Mouse (Mus musculus): ENCODE measurements around the gene Sln. TPM values are rescaled to one million over a fixed set of nuclear protein-coding genes. Genes with fewer than 3 reads are reported as not detected.

Gene Sln
- polyA plus RNA-seq, 1 experiment from 2014 or later: 12.8 TPM

DNA sequence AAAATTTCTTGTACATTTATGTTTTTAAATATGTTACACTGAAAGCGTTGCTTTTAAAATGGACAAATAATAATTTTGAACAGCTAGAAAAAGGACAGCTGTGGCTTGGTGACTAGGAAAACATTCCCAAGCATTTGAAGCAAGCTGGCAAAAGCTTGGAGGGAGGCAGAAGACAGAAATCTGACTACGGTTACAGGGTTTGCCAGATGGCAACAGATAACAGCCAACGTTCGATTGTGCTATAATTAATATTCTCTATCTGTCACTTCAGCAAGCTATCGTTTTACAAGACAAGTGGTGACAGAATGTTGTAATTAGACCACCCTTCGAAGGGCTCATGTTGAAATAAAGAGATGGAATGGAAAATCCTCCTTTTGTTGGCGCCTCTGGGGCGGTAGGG lies 1.4 kb upstream of the Sln start:
- H3K4me2 ChIP-seq: no peak overlapping the region

DNA sequence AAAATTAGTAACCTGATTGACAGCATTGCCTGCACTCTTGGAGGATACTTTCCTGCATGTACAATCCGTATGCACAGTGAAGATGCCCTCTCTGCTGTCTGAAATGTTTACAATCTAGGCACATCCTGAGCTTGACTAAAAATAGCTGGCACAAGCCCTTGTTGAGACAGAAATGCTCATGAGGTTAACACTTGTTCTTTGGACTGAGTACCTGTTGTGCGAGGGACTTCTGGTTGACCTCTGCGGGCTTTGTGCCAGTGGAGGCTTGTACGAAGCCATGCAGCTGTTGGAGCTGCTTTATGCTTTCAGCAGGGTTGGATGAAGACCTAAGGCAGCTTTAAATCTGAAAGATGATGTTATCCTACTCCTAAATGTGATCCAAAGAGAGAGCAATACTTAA lies 2.2 kb downstream of the Sln start:
- no peak overlapping the region for H3K4me2 ChIP-seq
- H3K4me3 ChIP-seq (replicated peaks): no peak overlapping the region
- H3K27me3 ChIP-seq: no peaks in the 10 kb centered on the region
- no peak for ATAC-seq (ENCODE audit: insufficient read depth)
- no peaks in the 10 kb centered on the region for H3K36me3 ChIP-seq (replicated peaks)
- WGBS (ENCODE audit: insufficient replicate concordance): 61% methylated on average over 4 of the region's 4 CpGs
- H3K4me1 ChIP-seq (replicated peaks): no peaks in the 10 kb centered on the region
- no peak overlapping the region for H3K9ac ChIP-seq
- no peaks in the 10 kb centered on the region for H3K9me3 ChIP-seq (replicated peaks)
- H3K27ac ChIP-seq (replicated peaks): no peak overlapping the region

More for the DNA sequence above, 1.4 kb upstream of the Sln start:
- H3K4me1 ChIP-seq (replicated peaks): no peaks in the 10 kb centered on the region
- H3K4me3 ChIP-seq (replicated peaks): no peak overlapping the region
- H3K27me3 ChIP-seq: no peaks in the 10 kb centered on the region
- no peaks in the 10 kb centered on the region for H3K36me3 ChIP-seq (replicated peaks)
- WGBS (ENCODE audit: insufficient replicate concordance): 61% methylated on average over 8 of the region's 8 CpGs
- no peak overlapping the region for H3K27ac ChIP-seq (replicated peaks)
- no peak overlapping the region for H3K9ac ChIP-seq
- no peaks in the 10 kb centered on the region for H3K9me3 ChIP-seq (replicated peaks)
- ATAC-seq (ENCODE audit: insufficient read depth): no peak

DNA sequence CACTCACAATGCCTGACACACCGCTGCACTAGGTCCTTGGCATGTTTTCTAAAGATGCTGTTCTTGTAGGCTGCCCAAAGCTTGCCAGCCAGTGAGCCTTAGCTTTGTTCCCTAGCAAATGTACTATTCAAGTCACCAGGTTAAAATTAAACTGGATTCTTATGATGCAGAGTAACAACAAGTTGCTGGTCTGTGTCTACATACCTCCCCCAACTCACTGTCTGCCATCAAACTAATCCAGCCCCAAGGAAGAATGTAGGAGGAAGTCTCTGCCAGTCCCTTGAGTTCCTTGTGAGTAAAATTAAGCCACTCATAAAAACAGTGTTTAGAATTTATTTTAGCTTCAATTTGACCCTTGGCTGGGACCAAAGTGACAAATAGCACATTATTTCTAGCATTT lies 3.7 kb downstream of the Sln start:
- no peaks in the 10 kb centered on the region for H3K27me3 ChIP-seq
- no peak overlapping the region for H3K9ac ChIP-seq
- no peaks in the 10 kb centered on the region for H3K36me3 ChIP-seq (replicated peaks)
- no peak for ATAC-seq (ENCODE audit: insufficient read depth)
- WGBS (ENCODE audit: insufficient replicate concordance): 47% methylated on average over 1 of the region's 1 CpGs
- no peak overlapping the region for H3K27ac ChIP-seq (replicated peaks)
- no peaks in the 10 kb centered on the region for H3K4me1 ChIP-seq (replicated peaks)
- no peaks in the 10 kb centered on the region for H3K9me3 ChIP-seq (replicated peaks)
- H3K4me3 ChIP-seq (replicated peaks): no peak overlapping the region
- no peak overlapping the region for H3K4me2 ChIP-seq

DNA sequence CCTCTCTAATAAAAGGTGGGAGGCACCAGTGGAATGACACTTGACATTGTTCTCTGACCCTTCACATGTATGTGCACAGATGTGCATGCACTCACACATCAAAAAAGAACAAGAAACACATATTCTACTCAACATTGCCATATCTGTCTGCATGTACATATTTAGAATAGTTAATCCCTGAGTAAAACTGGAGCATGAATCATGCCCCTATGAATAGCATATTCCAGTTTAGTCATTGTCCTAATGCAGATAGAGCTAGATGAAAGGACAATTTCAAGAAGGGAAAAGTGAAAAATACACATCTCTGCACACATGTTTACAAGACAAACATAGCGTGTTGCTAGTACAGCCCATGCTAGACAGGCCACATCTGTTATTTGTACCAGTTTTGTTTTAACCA lies 4.6 kb downstream of the Sln start:
- 64% methylated on average over 1 of the region's 1 CpGs for WGBS (ENCODE audit: insufficient replicate concordance)

DNA sequence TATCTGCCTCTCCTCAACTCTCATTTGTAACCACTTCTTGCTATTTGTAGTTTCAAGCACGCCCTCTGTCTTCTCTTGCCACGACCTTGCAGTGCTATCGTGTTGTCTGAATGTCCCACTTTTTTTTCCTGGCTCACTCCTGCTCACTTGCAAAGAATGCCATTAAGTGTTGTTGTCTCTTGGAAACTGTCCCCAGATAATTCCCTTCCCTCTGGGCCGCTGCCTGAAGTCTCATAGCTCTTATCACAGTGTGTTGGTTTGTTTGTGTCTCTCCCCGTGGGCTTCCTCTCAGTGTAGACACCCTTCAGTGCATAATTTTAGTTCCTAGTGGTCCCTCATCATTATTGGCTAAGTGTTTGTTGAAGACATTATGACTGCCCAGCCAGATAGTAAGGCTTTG lies 7.9 kb downstream of the Sln start:
- H3K4me2 ChIP-seq: no peak overlapping the region
- no peaks in the 10 kb centered on the region for H3K4me1 ChIP-seq (replicated peaks)
- no peaks in the 10 kb centered on the region for H3K36me3 ChIP-seq (replicated peaks)
- no peak overlapping the region for H3K4me3 ChIP-seq (replicated peaks)
- WGBS (ENCODE audit: insufficient replicate concordance): 41% methylated on average over 5 of the region's 5 CpGs
- H3K9ac ChIP-seq: no peak overlapping the region
- H3K27ac ChIP-seq (replicated peaks): no peak overlapping the region
- no peaks in the 10 kb centered on the region for H3K9me3 ChIP-seq (replicated peaks)
- H3K27me3 ChIP-seq: no peaks in the 10 kb centered on the region
- ATAC-seq (ENCODE audit: insufficient read depth): no peak

More for the DNA sequence above, 4.6 kb downstream of the Sln start:
- H3K27me3 ChIP-seq: no peaks in the 10 kb centered on the region
- no peaks in the 10 kb centered on the region for H3K4me1 ChIP-seq (replicated peaks)
- ATAC-seq (ENCODE audit: insufficient read depth): no peak
- no peak overlapping the region for H3K9ac ChIP-seq
- no peaks in the 10 kb centered on the region for H3K36me3 ChIP-seq (replicated peaks)
- no peak overlapping the region for H3K4me3 ChIP-seq (replicated peaks)
- H3K9me3 ChIP-seq (replicated peaks): no peaks in the 10 kb centered on the region
- H3K4me2 ChIP-seq: no peak overlapping the region
- no peak overlapping the region for H3K27ac ChIP-seq (replicated peaks)

DNA sequence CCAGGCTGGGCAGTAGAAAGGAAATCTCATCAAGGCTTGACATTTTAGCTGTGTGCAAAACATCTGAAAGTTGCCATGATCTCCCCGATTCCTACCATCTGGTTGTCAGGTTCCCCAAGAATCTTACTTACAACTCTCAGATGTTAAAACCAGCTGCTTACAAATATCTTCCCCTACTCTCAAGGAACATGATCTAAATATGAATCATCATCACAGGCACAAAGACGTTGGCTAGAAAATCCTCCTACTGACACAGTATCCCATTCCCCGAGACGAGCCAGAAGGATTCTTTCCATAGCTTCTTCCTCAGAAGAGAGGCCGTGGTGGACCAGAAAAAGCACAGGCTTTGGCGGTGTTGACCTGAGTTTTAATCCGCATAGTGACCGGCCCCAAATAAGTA lies 23.3 kb downstream of the Sln start:
- 71% methylated on average over 8 of the region's 8 CpGs for WGBS (ENCODE audit: insufficient replicate concordance)
- no peak overlapping the region for H3K4me3 ChIP-seq (replicated peaks)
- no peaks in the 10 kb centered on the region for H3K9me3 ChIP-seq (replicated peaks)
- no peaks in the 10 kb centered on the region for H3K27me3 ChIP-seq
- no peak overlapping the region for H3K9ac ChIP-seq
- no peak overlapping the region for H3K27ac ChIP-seq (replicated peaks)
- H3K4me2 ChIP-seq: no peak overlapping the region
- ATAC-seq (ENCODE audit: insufficient read depth): no peak
- H3K4me1 ChIP-seq (replicated peaks): no peaks in the 10 kb centered on the region
- no peaks in the 10 kb centered on the region for H3K36me3 ChIP-seq (replicated peaks)

DNA sequence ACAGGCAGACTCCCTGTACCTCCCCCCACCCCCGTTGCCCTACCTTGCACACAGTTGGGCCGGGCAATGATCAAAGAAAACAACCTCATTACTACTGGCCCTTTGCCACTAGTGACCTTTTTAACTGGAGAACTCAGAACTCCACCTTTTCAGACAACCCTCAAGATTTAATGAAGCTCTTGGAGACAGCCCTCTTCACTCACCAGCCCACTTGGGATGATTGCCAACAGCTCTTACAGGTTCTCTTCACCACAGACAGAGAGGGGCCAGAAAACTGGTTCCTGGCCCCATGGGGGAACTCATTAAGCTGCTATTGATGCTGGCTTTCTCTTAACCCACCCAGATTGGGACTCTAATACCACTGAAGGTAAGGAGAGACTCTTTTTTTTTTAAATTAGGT lies 27.5 kb downstream of the Sln start:
- Histone ChIP-seq H3K9me3 (replicated peaks) (no peaks in the 10 kb centered on the region), H3K4me2 (no peak overlapping the region), H3K27me3 (no peaks in the 10 kb centered on the region), H3K9ac (no peak overlapping the region), H3K4me1 (replicated peaks) (no peaks in the 10 kb centered on the region), H3K36me3 (replicated peaks) (no peaks in the 10 kb centered on the region), H3K27ac (replicated peaks) (no peak overlapping the region), H3K4me3 (replicated peaks) (no peak overlapping the region)
- WGBS (ENCODE audit: insufficient replicate concordance): 31% methylated on average over 2 of the region's 2 CpGs
- ATAC-seq (ENCODE audit: insufficient read depth): no peak

DNA sequence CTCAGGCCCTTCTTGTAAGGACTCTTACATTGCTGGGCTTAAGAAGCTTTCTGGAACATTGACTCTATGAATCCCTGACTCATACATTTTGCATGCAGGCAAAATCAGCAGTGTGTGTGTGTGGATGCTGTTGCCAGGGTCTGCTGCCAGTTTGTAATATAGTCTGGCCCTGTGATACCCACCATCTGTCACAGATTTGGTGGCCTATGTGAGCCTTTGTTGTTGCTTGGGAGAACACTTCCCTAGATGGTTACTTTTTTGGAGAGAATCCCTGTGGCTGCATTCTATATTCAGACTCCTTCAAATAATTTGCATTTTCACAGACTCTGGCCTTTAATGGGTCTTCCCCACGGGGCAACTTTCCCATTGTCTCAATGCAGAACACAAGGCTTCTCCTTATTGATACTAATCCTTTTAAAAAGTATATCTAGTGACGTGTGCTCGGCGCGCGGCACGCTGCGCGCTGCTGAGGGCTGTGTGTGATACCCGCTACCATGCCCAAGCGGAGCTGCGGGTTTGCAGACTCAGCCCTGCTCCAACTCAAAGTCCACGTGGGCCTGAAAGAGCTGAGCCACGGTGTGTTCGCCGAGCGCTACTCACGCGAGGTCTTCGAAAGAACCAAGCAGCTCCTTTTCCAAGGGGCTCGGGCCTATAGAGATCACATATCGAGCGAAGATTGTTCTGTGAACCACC lies 33.8 kb downstream of the Sln start:
- Histone ChIP-seq H3K9me3 (replicated peaks) (no peaks in the 10 kb centered on the region), H3K9ac (no peak overlapping the region), H3K4me2 (no peak overlapping the region), H3K4me3 (replicated peaks) (no peak overlapping the region), H3K27ac (replicated peaks) (no peak overlapping the region), H3K4me1 (replicated peaks) (no peaks in the 10 kb centered on the region), H3K36me3 (replicated peaks) (no peaks in the 10 kb centered on the region), H3K27me3 (no peaks in the 10 kb centered on the region)
- ATAC-seq (ENCODE audit: insufficient read depth): no peak
- 82% methylated on average over 23 of the region's 23 CpGs for WGBS (ENCODE audit: insufficient replicate concordance)

DNA sequence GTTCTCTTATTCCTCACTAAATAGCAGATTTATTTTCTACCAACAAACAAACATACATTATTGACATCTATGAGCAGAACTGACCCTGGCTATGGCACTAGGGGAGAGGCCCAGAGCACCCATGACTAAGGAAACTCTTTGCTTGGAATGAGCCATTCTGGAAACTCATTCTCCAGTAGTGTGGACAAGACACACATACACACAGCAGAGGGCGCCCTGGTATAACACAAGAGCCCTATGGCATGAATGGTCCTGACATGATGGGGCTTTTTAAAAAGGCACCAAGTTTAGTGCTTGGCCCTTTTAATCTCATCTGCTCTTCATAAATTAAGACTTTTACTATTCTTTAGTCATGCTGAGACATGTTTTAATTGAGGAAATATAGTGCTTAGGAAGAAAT lies 40.1 kb downstream of the Sln start:
- Histone ChIP-seq H3K36me3 (replicated peaks) (no peaks in the 10 kb centered on the region), H3K27ac (replicated peaks) (no peak overlapping the region), H3K27me3 (no peaks in the 10 kb centered on the region), H3K4me3 (replicated peaks) (no peak overlapping the region), H3K4me1 (replicated peaks) (no peaks in the 10 kb centered on the region), H3K9ac (no peak overlapping the region), H3K4me2 (no peak overlapping the region), H3K9me3 (replicated peaks) (no peaks in the 10 kb centered on the region)
- ATAC-seq (ENCODE audit: insufficient read depth): no peak
- WGBS (ENCODE audit: insufficient replicate concordance): 13% methylated on average over 1 of the region's 1 CpGs

DNA sequence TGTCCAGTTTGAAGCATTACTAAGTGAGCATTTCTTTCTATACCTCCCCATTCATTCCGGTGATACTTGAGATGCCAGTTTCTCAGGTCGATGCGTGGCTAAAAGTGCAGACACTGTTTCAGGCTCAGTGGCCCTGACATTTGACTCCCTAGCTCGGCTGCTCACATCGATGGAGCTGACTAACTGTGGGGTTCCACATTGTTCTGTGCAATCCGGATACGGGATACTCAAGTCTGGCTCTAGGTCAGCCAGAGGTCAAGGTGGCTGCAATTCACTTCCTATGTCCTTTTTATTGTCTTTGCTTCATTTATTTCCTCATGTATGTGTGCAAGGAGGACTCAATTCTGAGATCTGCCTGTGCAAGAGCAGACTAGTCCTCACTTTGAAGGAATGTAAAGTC lies 45.9 kb downstream of the Sln start:
- H3K27ac ChIP-seq (replicated peaks): no peak overlapping the region
- H3K4me2 ChIP-seq: no peak overlapping the region
- 60% methylated on average over 7 of the region's 7 CpGs for WGBS (ENCODE audit: insufficient replicate concordance)
- no peaks in the 10 kb centered on the region for H3K36me3 ChIP-seq (replicated peaks)
- no peaks in the 10 kb centered on the region for H3K9me3 ChIP-seq (replicated peaks)
- no peaks in the 10 kb centered on the region for H3K27me3 ChIP-seq
- H3K9ac ChIP-seq: no peak overlapping the region
- H3K4me1 ChIP-seq (replicated peaks): no peaks in the 10 kb centered on the region
- H3K4me3 ChIP-seq (replicated peaks): no peak overlapping the region
- no peak for ATAC-seq (ENCODE audit: insufficient read depth)

DNA sequence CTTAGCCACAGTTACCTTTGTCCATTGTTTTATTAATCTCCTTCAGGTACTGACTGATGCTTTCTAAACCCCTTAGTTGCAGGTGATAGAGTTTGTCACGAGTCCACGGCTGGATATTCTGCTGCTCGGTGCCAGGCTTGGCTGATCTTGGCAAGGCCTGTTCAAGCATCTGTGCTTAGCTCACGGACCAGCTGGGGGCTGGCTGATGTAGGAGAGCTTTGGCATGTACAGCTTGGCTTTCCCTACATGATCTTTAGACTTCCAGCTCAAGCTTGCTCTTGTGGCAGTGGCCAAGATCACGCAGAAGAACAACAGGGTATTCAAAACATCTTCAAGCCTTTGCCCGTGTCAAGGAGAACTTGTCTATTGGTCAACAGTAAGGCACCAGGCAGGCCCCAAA lies 49.9 kb downstream of the Sln start:
- H3K27me3 ChIP-seq: no peaks in the 10 kb centered on the region
- no peak for ATAC-seq (ENCODE audit: insufficient read depth)
- H3K4me2 ChIP-seq: no peak overlapping the region
- no peaks in the 10 kb centered on the region for H3K36me3 ChIP-seq (replicated peaks)
- no peak overlapping the region for H3K9ac ChIP-seq
- WGBS (ENCODE audit: insufficient replicate concordance): 62% methylated on average over 6 of the region's 6 CpGs
- no peaks in the 10 kb centered on the region for H3K9me3 ChIP-seq (replicated peaks)
- H3K4me3 ChIP-seq (replicated peaks): no peak overlapping the region
- H3K27ac ChIP-seq (replicated peaks): no peak overlapping the region
- no peaks in the 10 kb centered on the region for H3K4me1 ChIP-seq (replicated peaks)

DNA sequence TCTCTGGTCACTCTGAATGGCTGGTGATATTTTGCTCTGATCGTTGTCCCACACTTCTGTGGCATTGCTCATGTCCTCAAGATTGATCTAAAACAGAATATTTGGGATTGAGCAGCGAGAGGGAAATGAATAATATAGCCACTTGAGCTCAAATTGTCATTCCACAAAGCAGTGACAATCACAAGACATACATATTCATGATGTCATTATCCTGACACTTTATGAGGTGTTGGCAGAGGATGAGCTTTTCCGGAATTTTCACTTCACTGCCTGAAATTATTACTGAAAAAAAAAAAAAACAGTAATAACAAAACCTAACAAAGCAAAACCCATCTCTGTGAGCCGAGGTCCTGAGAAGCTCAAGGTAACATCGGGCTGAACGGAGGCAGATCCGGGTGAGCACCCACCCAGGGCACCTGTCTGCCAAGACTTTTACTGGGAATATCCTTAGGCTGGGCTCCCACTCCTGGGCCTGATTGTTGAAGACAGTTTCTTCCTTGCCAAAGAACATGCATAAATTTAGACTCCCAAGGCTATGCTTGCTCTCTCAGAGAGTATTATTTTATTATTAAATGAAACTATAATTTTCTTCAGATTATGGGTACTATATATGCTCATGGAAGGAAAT lies 53.4 kb downstream of the Sln start:
- Histone ChIP-seq H3K4me3 (replicated peaks) (no peak overlapping the region), H3K27me3 (no peaks in the 10 kb centered on the region), H3K9ac (no peak overlapping the region), H3K4me2 (no peak overlapping the region), H3K36me3 (replicated peaks) (no peaks in the 10 kb centered on the region), H3K9me3 (replicated peaks) (no peaks in the 10 kb centered on the region), H3K4me1 (replicated peaks) (no peaks in the 10 kb centered on the region), H3K27ac (replicated peaks) (no peak overlapping the region)
- no peak for ATAC-seq (ENCODE audit: insufficient read depth)
- 64% methylated on average over 7 of the region's 7 CpGs for WGBS (ENCODE audit: insufficient replicate concordance)

Data from liver, embryonic 15.5 days (tissue).